Mouse (Mus musculus): ENCODE data around the gene Arhgap15.

The Arhgap15 gene

GRCm38 (mm10) chr2:43772640-43773039 lies 24.0 kb downstream of the Arhgap15 start:
- CTCF ChIA-PET = interaction anchor here (0.7 to 0.8 kb wide), 2 partner anchors 45 to 49 kb away, joined by 3 read pairs; no protein-coding TSS in a partner anchor

DNA sequence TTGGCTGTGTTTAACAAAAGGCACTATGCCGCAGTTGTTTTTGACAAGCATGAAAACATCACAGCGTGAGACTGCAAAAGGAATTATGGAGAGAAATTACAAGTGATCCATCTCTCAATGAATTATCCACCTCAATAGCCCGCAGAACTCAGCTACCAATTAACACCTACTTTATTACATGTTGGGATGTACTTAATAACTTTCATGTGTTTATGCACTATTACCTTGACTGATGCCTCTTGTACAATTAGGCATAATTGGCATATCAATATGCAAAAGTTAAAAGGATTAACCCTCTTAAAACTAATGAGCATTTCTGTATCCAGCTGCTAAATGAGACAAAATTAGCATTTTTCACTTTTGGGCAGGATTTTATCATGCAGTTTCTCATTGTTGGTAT lies 33.5 kb downstream of the Arhgap15 start:
- CTCF ChIA-PET = no interaction called here

GRCm38 (mm10) chr2:43783759-43784735 lies 35.4 kb downstream of the Arhgap15 start:
- CTCF ChIA-PET = interaction anchor here (0.6 kb wide), 1 partner anchor 37 kb away, joined by 8 read pairs; no protein-coding TSS in a partner anchor

DNA sequence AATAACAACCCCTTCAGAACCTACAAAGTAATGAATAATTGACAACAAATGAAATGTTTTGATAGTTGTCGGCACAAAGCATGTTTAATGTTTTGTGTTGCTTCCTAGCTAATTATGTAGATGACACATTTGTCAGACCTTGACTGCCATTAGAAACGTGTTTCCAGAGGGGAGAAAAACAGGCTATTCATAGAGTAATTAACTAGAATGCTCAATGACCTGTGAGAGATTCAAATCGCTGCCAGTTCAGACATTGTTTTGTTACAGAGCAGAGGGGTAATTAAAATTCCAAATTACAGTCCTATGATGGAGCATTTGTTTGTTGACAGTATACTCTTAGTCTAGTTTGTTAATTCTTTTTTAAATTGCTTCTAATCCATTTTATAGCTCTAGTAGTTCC lies 37.5 kb downstream of the Arhgap15 start:
- CTCF ChIA-PET = no interaction called here

GRCm38 (mm10) chr2:43787141-43787540 lies 38.5 kb downstream of the Arhgap15 start:
- CTCF ChIA-PET = no interaction called here

- CTCF ChIA-PET = no interaction called here
Observed at GRCm38 (mm10) chr2:43788484-43788883, 39.9 kb downstream of the Arhgap15 start.

- CTCF ChIA-PET = no interaction called here
Observed at GRCm38 (mm10) chr2:43790049-43790693, 41.5 kb downstream of the Arhgap15 start.

DNA sequence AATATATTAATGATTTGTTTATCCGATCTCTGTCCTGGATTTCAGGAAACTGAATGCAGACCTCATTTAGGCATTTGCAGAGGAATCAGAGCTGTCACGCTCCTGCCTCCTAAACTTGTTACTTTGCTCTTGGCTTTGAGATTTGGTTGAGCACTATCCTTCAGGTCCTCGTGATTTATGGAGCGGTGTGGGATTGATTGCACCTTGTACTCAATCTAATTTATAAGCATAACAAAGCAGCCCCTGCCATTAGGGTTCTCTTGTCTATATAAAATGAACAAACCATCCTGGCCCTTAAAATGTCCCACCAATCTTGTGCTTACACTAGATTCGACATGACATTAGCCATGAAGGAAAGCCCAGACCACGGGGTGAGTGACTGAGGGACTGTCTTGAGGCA lies 43.0 kb downstream of the Arhgap15 start:
- CTCF ChIA-PET = no interaction called here

DNA sequence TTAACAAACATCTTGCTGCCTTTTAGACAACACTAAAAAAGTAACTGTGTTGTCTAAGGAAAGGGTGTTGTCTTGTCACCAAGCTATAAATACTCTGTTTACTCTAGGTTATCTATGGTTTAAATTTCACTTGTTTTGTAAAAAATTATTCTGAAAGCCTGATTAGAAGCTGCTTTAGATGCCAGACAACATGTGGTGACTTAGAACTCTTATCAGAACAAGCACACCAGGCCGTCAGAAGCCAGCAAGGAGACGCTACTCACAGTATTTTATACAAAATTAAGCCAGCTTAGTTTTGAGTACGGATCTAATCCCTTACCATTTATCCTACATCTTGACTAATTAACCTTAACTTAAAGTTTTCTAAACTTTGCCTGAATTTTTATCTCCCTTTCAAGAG lies 44.5 kb downstream of the Arhgap15 start:
- CTCF ChIA-PET = no interaction called here

DNA sequence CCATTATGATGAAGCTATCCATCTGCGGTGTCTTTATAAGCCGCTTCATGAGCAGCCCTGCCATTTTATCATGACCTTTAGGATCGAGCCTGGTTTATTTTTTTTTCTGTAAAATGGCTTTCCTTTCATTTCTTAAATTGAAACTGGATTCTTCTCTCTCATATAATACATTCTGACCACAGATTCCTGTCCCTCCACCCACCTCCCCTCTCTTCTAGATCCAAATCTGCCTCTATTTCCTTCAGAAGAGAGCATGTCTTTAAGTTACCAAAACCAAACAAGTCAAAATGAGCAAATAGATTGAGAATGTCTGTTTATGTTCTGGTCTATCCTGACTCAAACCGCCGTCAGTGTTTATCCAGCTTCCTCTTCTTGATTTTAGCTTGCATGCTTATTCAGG lies 46.1 kb downstream of the Arhgap15 start:
- CTCF ChIA-PET = interaction anchor here (0.6 kb wide), 1 partner anchor 15 kb away, joined by 3 read pairs; no protein-coding TSS in a partner anchor

DNA sequence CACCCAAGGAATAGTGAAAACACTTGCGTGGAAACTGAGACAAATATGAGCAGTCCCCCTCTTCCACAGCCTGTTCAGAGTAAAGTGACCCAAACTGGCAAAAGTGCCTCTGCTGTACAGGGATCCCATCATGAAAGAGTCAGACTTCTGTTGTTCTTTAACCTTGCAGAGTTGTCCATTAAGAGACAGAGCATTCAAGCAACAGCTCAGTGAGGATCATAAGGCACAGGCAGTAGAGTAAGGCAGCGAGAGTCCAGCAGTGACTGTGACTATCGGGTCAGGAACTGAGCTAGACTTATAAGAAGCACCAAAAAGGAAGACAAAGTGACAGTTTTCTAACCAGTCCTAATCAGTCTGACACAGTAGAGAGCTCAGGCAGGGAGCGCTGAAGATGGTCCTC lies 47.8 kb downstream of the Arhgap15 start:
- CTCF ChIA-PET = no interaction called here

GRCm38 (mm10) chr2:43805960-43806744 lies 57.5 kb downstream of the Arhgap15 start:
- CTCF ChIA-PET = no interaction called here

GRCm38 (mm10) chr2:43815896-43816787 lies 67.5 kb downstream of the Arhgap15 start:
- CTCF ChIA-PET = no interaction called here

DNA sequence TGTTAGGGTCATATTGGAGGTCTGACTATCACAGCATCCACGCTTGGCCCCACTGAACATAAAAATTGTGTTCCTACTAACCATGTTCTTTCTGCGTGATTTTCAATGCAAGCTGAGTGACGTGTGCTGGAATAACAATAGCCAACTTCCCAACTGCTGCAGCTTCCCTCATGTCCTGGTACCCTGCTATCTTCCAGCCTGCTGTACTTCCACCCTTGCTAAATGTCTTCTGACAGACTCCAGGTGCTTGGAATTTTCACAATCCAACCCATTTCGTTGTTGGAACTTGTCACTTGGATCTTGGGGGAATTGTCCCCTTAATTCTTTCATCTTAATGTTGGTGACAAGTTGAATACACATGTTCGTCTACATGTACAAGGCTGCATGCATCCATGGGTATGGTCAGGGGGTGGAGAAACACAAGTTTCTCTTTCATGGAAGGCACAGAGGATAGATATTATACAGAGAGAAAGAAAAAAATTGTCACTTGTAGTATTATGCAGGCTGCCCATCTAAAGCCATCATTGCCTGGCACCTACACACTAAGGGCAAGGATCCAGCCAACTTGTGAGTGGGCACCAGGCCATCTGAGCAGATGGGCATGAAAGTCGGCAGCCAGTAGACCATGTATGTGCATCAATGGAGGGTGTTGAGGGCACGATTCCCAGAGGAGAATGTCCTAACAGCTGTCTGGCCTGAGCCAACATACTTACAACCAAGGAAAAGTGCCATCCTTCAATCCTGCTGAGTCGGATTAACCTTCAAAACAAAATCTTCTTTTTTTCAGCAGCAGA lies 68.4 kb downstream of the Arhgap15 start:
- CTCF ChIA-PET = no interaction called here

GRCm38 (mm10) chr2:43835931-43836330 lies 87.3 kb downstream of the Arhgap15 start:
- CTCF ChIA-PET = interaction anchor here (0.6 kb wide), 1 partner anchor 97 kb away, joined by 5 read pairs; no protein-coding TSS in a partner anchor

- CTCF ChIA-PET = no interaction called here
Observed at GRCm38 (mm10) chr2:43841644-43842043, 93.0 kb downstream of the Arhgap15 start.

- CTCF ChIA-PET = interaction anchor here (0.6 to 1.8 kb wide), 4 partner anchors 55 to 392 kb away, joined by 5 to 9 read pairs (median 6); no protein-coding TSS in a partner anchor
Observed at GRCm38 (mm10) chr2:43851195-43851594, 102.6 kb downstream of the Arhgap15 start.

DNA sequence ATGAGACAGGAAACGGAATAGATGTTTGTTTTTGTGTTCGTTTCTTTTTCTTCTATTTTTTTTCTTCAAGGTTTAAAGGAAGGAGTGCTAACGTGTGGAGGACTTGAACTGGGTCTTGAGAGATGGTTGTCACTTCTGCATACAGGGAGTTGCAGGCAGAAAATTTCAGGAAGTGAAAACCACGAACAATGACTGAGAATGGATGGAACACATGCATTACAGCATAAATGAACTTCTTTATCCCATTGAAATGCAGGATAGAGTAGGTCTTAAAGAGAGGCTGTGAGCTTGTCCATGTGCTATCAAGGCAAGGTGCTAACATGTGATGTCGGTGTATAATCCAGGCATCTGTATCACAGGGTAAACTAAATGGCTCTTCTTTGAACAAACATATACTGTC lies 114.1 kb downstream of the Arhgap15 start:
- CTCF ChIA-PET = interaction anchor here (0.6 kb wide), 1 partner anchor 13 kb away, joined by 3 read pairs; no protein-coding TSS in a partner anchor

DNA sequence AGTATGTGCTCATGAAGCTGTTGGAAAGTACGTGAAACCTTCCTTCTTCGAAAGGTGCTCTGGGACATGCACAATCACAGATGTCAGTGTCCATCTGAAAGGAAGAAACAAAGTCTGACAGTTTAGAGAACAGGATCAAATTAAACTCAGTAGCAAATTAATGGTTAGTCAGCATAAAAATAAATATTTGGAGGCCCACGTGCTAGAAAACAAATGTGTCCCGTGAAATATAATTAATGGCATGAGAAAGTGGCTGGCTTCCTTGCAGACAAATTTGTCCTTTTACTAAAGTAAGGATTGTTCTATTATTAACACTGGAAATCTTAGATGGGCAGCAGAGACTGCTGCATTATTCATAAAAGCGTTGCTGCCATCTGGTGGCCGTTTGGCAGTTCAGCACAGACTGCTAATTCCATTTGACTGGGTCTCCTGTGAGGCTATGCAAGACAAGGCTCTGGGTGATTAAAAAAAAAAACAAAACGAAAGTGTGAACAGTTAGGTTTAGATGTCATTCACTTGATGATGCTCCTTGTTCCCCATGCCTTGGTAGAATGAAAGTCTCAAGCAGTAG lies 153.9 kb downstream of the Arhgap15 start:
- CTCF ChIA-PET = no interaction called here

DNA sequence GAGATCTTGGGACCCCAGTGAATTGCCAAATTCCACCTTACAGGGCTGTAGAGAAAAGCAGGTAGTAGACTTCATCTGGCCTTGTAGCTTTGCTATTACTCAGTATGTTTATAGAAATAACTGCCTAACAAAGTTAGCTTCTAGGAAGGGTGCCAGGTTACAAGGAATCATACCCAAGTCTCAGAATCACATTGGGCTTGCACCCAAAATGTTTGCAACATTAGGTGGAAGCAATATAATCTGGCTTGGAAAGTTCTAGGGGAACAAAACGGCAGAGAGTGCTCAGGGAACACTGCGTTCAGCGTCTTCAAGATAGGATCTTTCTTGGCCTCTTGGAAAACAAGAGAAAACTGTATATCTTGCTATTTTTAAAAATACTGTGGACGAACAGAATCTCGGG lies 158.9 kb downstream of the Arhgap15 start:
- CTCF ChIA-PET = no interaction called here
